Mouse (Mus musculus) CH12.LX (cell line): ENCODE data around the gene Cnksr3. TPM values are rescaled to one million over a fixed set of nuclear protein-coding genes. Genes with fewer than 3 reads are reported as not detected.

ENCODE experiments used
- DNase-seq: peaks from one replicate; pipeline ENCODE4 v3.0.0-alpha.2; 2013; ENCODE audit errors: extremely low read depth
- H3K27ac ChIP-seq: 2 replicates; pipeline ENCODE4 v1.5.1; 2012; ENCODE audit warnings: low read depth, mild to moderate bottlenecking, control low read depth, moderate library complexity; ENCODE audit not compliant: insufficient read depth
- H3K27me3 ChIP-seq: replicated peaks from 2 replicates; pipeline ENCODE3; 2012; ENCODE audit warnings: inconsistent platforms
- H3K36me3 ChIP-seq, 2 experiments: replicated peaks in 1 of 2; 2 replicates each; pipeline versions ENCODE3 to v1.6.1; 2012; ENCODE audit warnings: inconsistent platforms in 1 of 2, low read length in 1 of 2, mild to moderate bottlenecking in 1 of 2, mixed read lengths in 1 of 2, moderate library complexity in 1 of 2; ENCODE audit not compliant: control insufficient read depth in 1 of 2, insufficient read depth in 1 of 2
- H3K4me1 ChIP-seq, 2 experiments: 2 replicates each; pipeline ENCODE4 v1.6.1; 2012; ENCODE audit warnings: inconsistent platforms in 1 of 2, moderate library complexity in 1 of 2; ENCODE audit not compliant: insufficient read depth in 2 of 2, control insufficient read depth in 1 of 2
- H3K4me2 ChIP-seq: 2 replicates; pipeline ENCODE4 v1.6.1; 2012; ENCODE audit warnings: low read depth, mild to moderate bottlenecking, control low read depth; ENCODE audit not compliant: poor library complexity, insufficient read depth, severe bottlenecking
- H3K4me3 ChIP-seq, 3 experiments: fragments of 150-350 bp in 1 of 3; sonication (generic) in 1 of 3; replicated peaks in 1 of 3; 2 replicates each; pipeline versions ENCODE3 to v1.5.1; 2011 to 2012; ENCODE audit warnings: low read depth in 2 of 3, low read length in 2 of 3, mild to moderate bottlenecking in 2 of 3, moderate library complexity in 2 of 3, control low read depth in 1 of 3, improper control_type of control experiment in 1 of 3, inconsistent platforms in 1 of 3, mixed read lengths in 1 of 3; ENCODE audit not compliant: poor library complexity in 1 of 3
- H3K79me2 ChIP-seq: replicated peaks from 2 replicates; pipeline ENCODE4 v1.6.1; 2012; ENCODE audit warnings: mild to moderate bottlenecking, moderate library complexity; ENCODE audit not compliant: control insufficient read depth, poor library complexity, insufficient read depth, severe bottlenecking; ENCODE audit errors: extremely low read depth
- H3K9ac ChIP-seq: 2 replicates; pipeline ENCODE4 v1.6.1; 2012; ENCODE audit warnings: low read depth, mild to moderate bottlenecking, control low read depth, moderate library complexity; ENCODE audit not compliant: insufficient read depth
- H3K9me3 ChIP-seq: replicated peaks from 2 replicates; pipeline ENCODE3; 2012; ENCODE audit warnings: low read length, inconsistent platforms, mixed read lengths
- BHLHE40 ChIP-seq: IDR thresholded peaks from 2 replicates; pipeline ENCODE4 v1.6.1; 2011; ENCODE audit warnings: mild to moderate bottlenecking, low read depth, low read length, improper control_type of control experiment
- CHD1 ChIP-seq: IDR thresholded peaks from 2 replicates; pipeline ENCODE4 v1.6.1; 2012; ENCODE audit warnings: low read depth, low read length, improper control_type of control experiment, inconsistent platforms
- CTCF ChIP-seq, 2 experiments: IDR thresholded peaks in 1 of 2; conservative IDR thresholded peaks in 1 of 2; 2 replicates each; pipeline ENCODE4 v1.5.1; 2011 to 2012; ENCODE audit warnings: low read depth in 2 of 2, low read length in 2 of 2, improper control_type of control experiment in 1 of 2, inconsistent platforms in 1 of 2, mild to moderate bottlenecking in 1 of 2, moderate library complexity in 1 of 2
- ELF1 ChIP-seq: IDR thresholded peaks from 2 replicates; pipeline ENCODE4 v1.6.1; 2014; ENCODE audit warnings: low read depth, mild to moderate bottlenecking, inconsistent platforms, low read length, improper control_type of control experiment
- EP300 ChIP-seq: IDR thresholded peaks from 2 replicates; pipeline ENCODE4 v1.6.1; 2011; ENCODE audit warnings: low read length, improper control_type of control experiment
- HCFC1 ChIP-seq: IDR thresholded peaks from 2 replicates; pipeline ENCODE4 v1.6.1; 2012; ENCODE audit warnings: low read depth, mild to moderate bottlenecking, inconsistent platforms, low read length, improper control_type of control experiment
- IRF4 ChIP-seq: IDR thresholded peaks from 2 replicates; pipeline ENCODE4 v1.6.1; 2014; ENCODE audit warnings: low read depth, mild to moderate bottlenecking, inconsistent platforms, low read length, improper control_type of control experiment
- JUN ChIP-seq: IDR thresholded peaks from 2 replicates; pipeline ENCODE4 v1.6.1; 2011; ENCODE audit warnings: low read depth, mild to moderate bottlenecking, low read length, improper control_type of control experiment, moderate library complexity; ENCODE audit not compliant: insufficient read depth
- JUND ChIP-seq: conservative IDR thresholded peaks from 2 replicates; pipeline ENCODE4 v1.6.1; 2011; ENCODE audit warnings: low read depth, low read length, improper control_type of control experiment
- MAFK ChIP-seq: IDR thresholded peaks from 2 replicates; pipeline ENCODE4 v1.6.1; 2011; ENCODE audit warnings: low read length, improper control_type of control experiment; ENCODE audit not compliant: insufficient replicate concordance
- MAX ChIP-seq: IDR thresholded peaks from 2 replicates; pipeline ENCODE4 v1.6.1; 2011; ENCODE audit warnings: low read length, improper control_type of control experiment
- MAZ ChIP-seq: IDR thresholded peaks from 2 replicates; pipeline ENCODE4 v1.6.1; 2012; ENCODE audit warnings: low read depth, mild to moderate bottlenecking, inconsistent platforms, low read length, improper control_type of control experiment, moderate library complexity
- MXI1 ChIP-seq: IDR thresholded peaks from 2 replicates; pipeline ENCODE4 v1.6.1; 2011; ENCODE audit warnings: mild to moderate bottlenecking, low read depth, low read length, improper control_type of control experiment
- MYC ChIP-seq: IDR thresholded peaks from 2 replicates; pipeline ENCODE4 v1.6.1; 2011; ENCODE audit warnings: low read depth, mild to moderate bottlenecking, improper control_type of control experiment, low read length
- NRF1 ChIP-seq: IDR thresholded peaks from 2 replicates; pipeline ENCODE4 v1.6.1; 2014; ENCODE audit warnings: low read depth, mild to moderate bottlenecking, inconsistent platforms, low read length, improper control_type of control experiment, moderate library complexity
- PAX5 ChIP-seq: IDR thresholded peaks from 2 replicates; pipeline ENCODE4 v1.6.1; 2012; ENCODE audit warnings: low read length, inconsistent platforms, mixed read lengths
- POLR2A ChIP-seq: IDR thresholded peaks from 2 replicates; pipeline ENCODE4 v1.6.1; 2011; ENCODE audit warnings: low read depth, mild to moderate bottlenecking, improper control_type of control experiment, low read length
- RAD21 ChIP-seq: IDR thresholded peaks from 2 replicates; pipeline ENCODE4 v1.6.1; 2011; ENCODE audit warnings: low read depth, mild to moderate bottlenecking, low read length, improper control_type of control experiment, moderate library complexity
- RCOR1 ChIP-seq: conservative IDR thresholded peaks from 2 replicates; pipeline ENCODE4 v1.6.1; 2012; ENCODE audit warnings: low read depth, mild to moderate bottlenecking, inconsistent platforms, low read length, improper control_type of control experiment
- TBP ChIP-seq: conservative IDR thresholded peaks from 2 replicates; pipeline ENCODE4 v1.6.1; 2011; ENCODE audit warnings: low read depth, low read length, improper control_type of control experiment
- TCF12 ChIP-seq: IDR thresholded peaks from 2 replicates; pipeline ENCODE4 v1.6.1; 2014; ENCODE audit warnings: low read depth, mild to moderate bottlenecking, inconsistent platforms, low read length, improper control_type of control experiment
- USF1 ChIP-seq: IDR thresholded peaks from 2 replicates; pipeline ENCODE4 v1.6.1; 2014; ENCODE audit warnings: low read depth, mild to moderate bottlenecking, inconsistent platforms, low read length, improper control_type of control experiment
- ZKSCAN1 ChIP-seq: IDR thresholded peaks from 2 replicates; pipeline ENCODE4 v1.6.1; 2012; ENCODE audit warnings: low read depth, inconsistent platforms, low read length, improper control_type of control experiment, borderline replicate concordance
- ZNF384 ChIP-seq: IDR thresholded peaks from 2 replicates; pipeline ENCODE4 v1.6.1; 2012; ENCODE audit warnings: low read depth, low read length, improper control_type of control experiment, inconsistent platforms
- dilution Hi-C: fragments of 300-500 bp; cut with MboI; formaldehyde crosslinking; loops from 2 replicates; pipeline ENCODE4 v1.14.3; 2020; ENCODE audit warnings: low sequenced_read_pairs; ENCODE audit not compliant: extremely low pct_unique_long_range_greater_than_20kb, extremely low pct_ligation_motif_present
- in situ Hi-C: fragments of 300-500 bp; cut with MboI; formaldehyde crosslinking; loops from 3 replicates; pipeline ENCODE4 v1.14.3; 2019; ENCODE audit warnings: low sequenced_read_pairs, low pct_ligation_motif_present, low pct_unique_long_range_greater_than_20kb, mixed read lengths
- polyA plus RNA-seq: library from polyadenylated mRNA; unstranded; fragments of >175 nt; gene quantifications from 2 replicates; pipeline ENCODE4 v1.2.1, GENCODE M21; 2012; ENCODE audit warnings: low read depth; ENCODE audit not compliant: insufficient read length
- total RNA-seq, 2 experiments: library from RNA; depleted of rRNA; stranded (reverse); fragments of 300-350 nt in 1 of 2; fragments of >200 nt in 1 of 2; gene quantifications; 2 replicates each; pipeline ENCODE4 v1.2.3; 2012 to 2014

Cnksr3 gene
- total and polyA plus RNA-seq, 3 experiments = 0.72 to 3.9 (median 2.9) TPM

GRCm38 (mm10) chr10:7076201-7076600 lies 135.8 kb downstream of the Cnksr3 start (continued):
- TF ChIP-seq NRF1 (no peak), MXI1 (no peak), TBP (no peak), CHD1 (no peak), MAZ (no peak)
- TF ChIP-seq, all 38 proteins: peak for 6

GRCm38 (mm10) chr10:7075661-7076060 lies 136.4 kb downstream of the Cnksr3 start:
- H3K4me3 ChIP-seq = no peak overlapping the region
- no peak for TF ChIP-seq USF1
- TF ChIP-seq TBP = no peak
- TF ChIP-seq MAX = no peak
- TF ChIP-seq PAX5 = no peak
- no peak for TF ChIP-seq BHLHE40
- no peak for TF ChIP-seq CHD1
- TF ChIP-seq MAFK = no peak
- no peak for TF ChIP-seq RCOR1
- no peak for TF ChIP-seq TCF12
- no peak for TF ChIP-seq HCFC1
- no peak for TF ChIP-seq MYC
- no peak for TF ChIP-seq MXI1
- no peak for TF ChIP-seq ELF1
- no peak for TF ChIP-seq RAD21
- TF ChIP-seq NRF1 = no peak
- TF ChIP-seq ZKSCAN1 = no peak
- H3K4me1 ChIP-seq = peaks cover 3 to 27% of the 10 kb centered on the region in 2 experiments; a peak in 3 of 4 replicates
- in situ Hi-C loops (loop anchor here (5.0 kb wide), 1 partner anchor 188 kb away; no protein-coding TSS in a partner anchor), dilution Hi-C loops (no loop called here)
- H3K4me2 ChIP-seq = no peak overlapping the region
- no peaks in the 10 kb centered on the region for H3K36me3 ChIP-seq
- no peaks in the 10 kb centered on the region for H3K27me3 ChIP-seq
- H3K9ac ChIP-seq = no peak overlapping the region
- H3K9me3 ChIP-seq = peaks cover 6% of the 10 kb centered on the region
- H3K27ac ChIP-seq = no peak overlapping the region
- no peaks in the 10 kb centered on the region for H3K79me2 ChIP-seq
- no peak for DNase-seq

- no peaks in the 10 kb centered on the region for H3K27me3 ChIP-seq
- no peak overlapping the region for H3K4me3 ChIP-seq
- peaks cover 3 to 27% of the 10 kb centered on the region in 2 experiments; a peak in 3 of 4 replicates for H3K4me1 ChIP-seq
- TF ChIP-seq ZNF384 (no peak), POLR2A (no peak), IRF4 (peak; percentile 59; the same call in 1 of the 2 replicates), MAFK (0 out of 2 replicates have a peak, but pooled peaks have one; percentile 32), JUN (peak; percentile 70), CTCF (conservative IDR thresholded peaks at IDR 0.05 in 1 of 2, IDR thresholded peaks at IDR 0.05 in 1 of 2; ENCODE audit: low read depth in 2 of 2, low read length in 2 of 2) (no peak), EP300 (peak; percentile 71), JUND (peak; percentile 72; the same call in 1 of the 2 replicates)
- TF ChIP-seq, all 38 proteins: peak for 5
- Histone ChIP-seq H3K4me2 (no peak overlapping the region), H3K27ac (no peak overlapping the region), H3K36me3 (no peaks in the 10 kb centered on the region), H3K9ac (no peak overlapping the region), H3K79me2 (no peaks in the 10 kb centered on the region), H3K9me3 (peaks cover 6% of the 10 kb centered on the region)
- peak; percentile 54 for DNase-seq
- in situ Hi-C loops = loop anchor here (25.0 kb wide), 1 partner anchor 1262 kb away; the partner anchor contains the start of genes Fbxo5 and Mtrf1l
- dilution Hi-C loops = no loop called here
Observed at GRCm38 (mm10) chr10:7074231-7074630, 137.8 kb downstream of the Cnksr3 start.
